Mouse (Mus musculus) heart, adult 2 months (tissue): ENCODE measurements at regions not wholly inside any gene's neighbourhood (a gene's known extent, or its start where the extent isn't known, plus 50 kb on each side); places are given as distances from the start of the nearest gene placed in this dataset.

ENCODE experiments used
- DNase-seq, 2 experiments: peaks; one replicate each; pipeline ENCODE4 v3.0.0; 2021
- H3K27ac ChIP-seq: fragments of 200-600 bp; 2 replicates; pipeline ENCODE4 v1.8.1; 2022
- H3K27me3 ChIP-seq: fragments of 200-500 bp; 2 replicates; pipeline ENCODE4 v1.6.1; 2012; ENCODE audit warnings: mild to moderate bottlenecking, low read length, inconsistent platforms, mixed read lengths; ENCODE audit not compliant: control insufficient read depth, insufficient read depth
- H3K36me3 ChIP-seq: fragments of 200-500 bp; 2 replicates; pipeline ENCODE4 v1.6.1; 2012; ENCODE audit warnings: low read length, inconsistent platforms; ENCODE audit not compliant: control insufficient read depth, insufficient read depth
- H3K4me1 ChIP-seq: fragments of 200-500 bp; 2 replicates; pipeline ENCODE4 v1.6.1; 2011; ENCODE audit warnings: low read length; ENCODE audit not compliant: control insufficient read depth, insufficient read depth
- H3K4me3 ChIP-seq: fragments of 200-600 bp; 2 replicates; pipeline ENCODE4 v1.8.1; 2022
- H3K79me2 ChIP-seq: fragments of 200-500 bp; replicated peaks from 2 replicates; pipeline ENCODE4 v1.6.1; 2012; ENCODE audit warnings: mild to moderate bottlenecking, inconsistent platforms, low read length, moderate library complexity, mixed read lengths; ENCODE audit not compliant: control insufficient read depth, insufficient read depth
- H3K9ac ChIP-seq: fragments of 200-500 bp; 2 replicates; pipeline ENCODE4 v1.6.1; 2012; ENCODE audit warnings: low read depth, mild to moderate bottlenecking, control low read depth, inconsistent platforms, low read length, mixed read lengths
- CTCF ChIP-seq: fragments of 200-600 bp; IDR thresholded peaks from 2 replicates; pipeline ENCODE4 v1.8.1; 2022; ENCODE audit warnings: antibody characterized with exemption, mild to moderate bottlenecking, moderate library complexity
- EP300 ChIP-seq: fragments of 200-500 bp; IDR thresholded peaks from 2 replicates; pipeline ENCODE4 v1.6.1; 2011; ENCODE audit warnings: low read depth, low read length, control low read depth; ENCODE audit not compliant: insufficient read depth
- POLR2A ChIP-seq: fragments of 200-500 bp; IDR thresholded peaks from 2 replicates; pipeline ENCODE4 v1.6.1; 2011; ENCODE audit warnings: mild to moderate bottlenecking, low read depth, low read length, control low read depth; ENCODE audit not compliant: insufficient read depth
- WGBS: fragments of 180-500 bp; shearing (Covaris S2); methylation state at CpG from one replicate; pipeline ENCODE4 v1.1.7; 2018; 5-methylcytosine and 5-hydroxymethylcytosine counted together
- intact Hi-C: fragments of 180-260 bp; cut with DNase I; formaldehyde crosslinking; loops from one replicate; pipeline ENCODE4 v1.15.1; 2025

DNA sequence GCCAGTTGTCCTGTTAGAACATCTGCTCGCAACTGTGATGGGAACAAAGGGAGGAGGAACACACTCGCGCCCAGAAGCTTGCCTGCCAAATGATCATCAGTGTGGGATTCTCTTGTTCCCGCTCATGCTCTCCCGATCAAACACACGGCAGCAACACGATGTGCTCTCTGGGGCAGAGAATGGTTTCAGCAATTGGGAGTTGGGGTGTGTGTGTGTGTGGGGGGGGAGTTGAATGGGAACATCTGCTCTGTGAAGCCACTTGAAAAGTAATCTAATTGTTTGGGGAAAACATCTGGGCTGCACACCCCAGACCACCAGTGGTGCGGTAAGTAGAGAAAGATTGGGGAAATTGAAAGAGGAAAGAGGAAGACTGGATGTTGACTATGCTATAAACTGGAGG, 117.7 kb upstream of the Igf1 start:
- TF ChIP-seq POLR2A (no peak), CTCF (no peak), EP300 (no peak)
- H3K9ac ChIP-seq = no peak overlapping the region
- H3K4me3 ChIP-seq = no peak overlapping the region
- no peaks in the 10 kb centered on the region for H3K36me3 ChIP-seq
- intact Hi-C loops = no loop called here
- H3K27ac ChIP-seq = no peak overlapping the region
- H3K79me2 ChIP-seq = no peaks in the 10 kb centered on the region
- H3K27me3 ChIP-seq = no peaks in the 10 kb centered on the region
- 71% methylated on average over 8 of the region's 8 CpGs for WGBS
- DNase-seq = peak; percentile 22 to 25
- no peaks in the 10 kb centered on the region for H3K4me1 ChIP-seq

DNA sequence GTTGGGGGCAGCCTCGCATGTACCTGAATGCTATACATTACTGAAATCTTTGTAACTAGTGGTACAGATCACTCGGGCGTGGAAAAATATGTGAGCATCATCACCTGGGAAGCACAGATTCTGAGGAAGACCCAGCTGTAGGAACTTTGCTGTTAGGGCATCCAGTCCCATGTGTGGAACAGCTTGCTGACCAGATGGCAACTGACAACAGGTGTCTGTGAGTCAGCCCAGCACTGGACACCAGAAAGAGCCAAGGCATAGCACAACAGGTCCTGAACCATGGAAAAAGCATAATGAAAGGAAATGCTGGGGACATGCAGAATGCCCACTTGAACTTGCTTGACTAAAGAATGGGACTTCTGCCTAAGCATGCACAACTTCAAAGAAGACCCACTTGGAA, 115.3 kb upstream of the Igf1 start:
- H3K4me1 ChIP-seq = no peaks in the 10 kb centered on the region
- intact Hi-C loops = no loop called here
- no peak for DNase-seq
- no peak overlapping the region for H3K4me3 ChIP-seq
- H3K36me3 ChIP-seq = no peaks in the 10 kb centered on the region
- no peaks in the 10 kb centered on the region for H3K27me3 ChIP-seq
- H3K27ac ChIP-seq = no peak overlapping the region
- TF ChIP-seq CTCF (no peak), POLR2A (no peak), EP300 (no peak)
- H3K9ac ChIP-seq = no peak overlapping the region
- H3K79me2 ChIP-seq = no peaks in the 10 kb centered on the region
- WGBS = 88% methylated on average over 3 of the region's 3 CpGs

DNA sequence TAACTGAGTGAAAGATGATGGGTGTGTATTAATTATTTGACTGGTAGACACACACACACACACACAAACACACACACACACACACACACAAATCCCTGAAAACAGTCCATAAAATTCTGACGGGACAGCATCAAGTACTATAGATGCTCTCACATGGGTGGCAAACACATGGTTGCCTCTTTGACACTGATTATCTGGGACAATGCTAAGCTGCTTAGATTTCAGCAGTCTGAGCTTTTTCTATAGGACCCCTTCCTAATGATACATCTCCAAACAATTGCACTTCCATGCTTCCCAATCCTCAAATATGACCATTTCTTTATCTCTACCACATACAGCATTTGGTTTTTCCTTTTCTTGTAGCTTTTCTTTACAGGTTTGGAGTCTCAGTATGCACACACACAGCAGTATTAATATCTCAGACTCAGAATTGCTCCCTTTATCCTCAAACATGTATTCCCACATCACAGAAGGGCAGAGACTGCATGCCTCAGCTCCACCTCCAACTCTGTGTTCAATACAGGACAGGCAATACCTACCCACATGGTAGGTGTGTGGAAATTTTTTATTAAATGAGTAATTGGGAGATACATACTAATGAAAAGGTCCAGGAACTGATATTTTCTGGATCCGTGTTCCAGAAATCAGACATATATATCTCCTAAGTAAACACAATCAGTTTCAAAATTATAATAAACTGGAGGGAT, 110.1 kb upstream of the Igf1 start:
- no peak overlapping the region for H3K9ac ChIP-seq
- no peak for TF ChIP-seq CTCF
- TF ChIP-seq EP300 = no peak
- TF ChIP-seq POLR2A = no peak
- no peaks in the 10 kb centered on the region for H3K27me3 ChIP-seq
- intact Hi-C loops = no loop called here
- no peaks in the 10 kb centered on the region for H3K4me1 ChIP-seq
- DNase-seq = no peak
- no peak overlapping the region for H3K4me3 ChIP-seq
- 93% methylated on average over 2 of the region's 2 CpGs for WGBS
- no peaks in the 10 kb centered on the region for H3K79me2 ChIP-seq
- H3K27ac ChIP-seq = no peak overlapping the region
- H3K36me3 ChIP-seq = no peaks in the 10 kb centered on the region

DNA sequence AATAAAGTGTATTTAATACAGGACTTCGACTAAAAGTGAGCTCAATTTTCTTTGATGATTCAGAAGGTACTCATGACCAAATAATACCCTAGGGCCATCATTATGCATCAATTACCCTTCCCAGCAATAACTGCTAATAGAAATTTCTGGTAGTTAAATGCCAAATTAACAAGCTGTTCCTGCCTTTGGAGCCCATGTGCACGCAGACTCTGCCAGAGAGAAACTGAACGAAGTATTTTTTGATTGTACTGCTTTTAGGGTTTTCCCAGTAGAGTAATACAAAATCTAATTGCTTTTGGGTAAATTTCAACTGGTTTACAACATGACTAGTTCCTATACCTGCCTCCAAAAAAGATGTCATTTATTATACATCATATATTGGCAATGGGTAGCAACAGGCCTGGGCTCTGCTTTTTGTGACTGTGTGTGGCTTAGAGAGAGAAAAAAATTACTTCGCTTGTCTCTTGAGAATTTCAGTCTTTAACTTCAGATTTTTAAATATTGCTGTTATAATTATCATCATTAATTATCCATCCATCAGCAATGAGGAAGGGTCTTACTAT, 109.4 kb upstream of the Igf1 start:
- no peak overlapping the region for H3K4me3 ChIP-seq
- TF ChIP-seq CTCF (no peak), EP300 (no peak), POLR2A (no peak)
- H3K4me1 ChIP-seq = no peaks in the 10 kb centered on the region
- no peaks in the 10 kb centered on the region for H3K36me3 ChIP-seq
- H3K27ac ChIP-seq = no peak overlapping the region
- WGBS = 87% methylated on average over 4 of the region's 4 CpGs
- no peak overlapping the region for H3K9ac ChIP-seq
- no peaks in the 10 kb centered on the region for H3K79me2 ChIP-seq
- DNase-seq = no peak
- no peaks in the 10 kb centered on the region for H3K27me3 ChIP-seq
- intact Hi-C loops = no loop called here

DNA sequence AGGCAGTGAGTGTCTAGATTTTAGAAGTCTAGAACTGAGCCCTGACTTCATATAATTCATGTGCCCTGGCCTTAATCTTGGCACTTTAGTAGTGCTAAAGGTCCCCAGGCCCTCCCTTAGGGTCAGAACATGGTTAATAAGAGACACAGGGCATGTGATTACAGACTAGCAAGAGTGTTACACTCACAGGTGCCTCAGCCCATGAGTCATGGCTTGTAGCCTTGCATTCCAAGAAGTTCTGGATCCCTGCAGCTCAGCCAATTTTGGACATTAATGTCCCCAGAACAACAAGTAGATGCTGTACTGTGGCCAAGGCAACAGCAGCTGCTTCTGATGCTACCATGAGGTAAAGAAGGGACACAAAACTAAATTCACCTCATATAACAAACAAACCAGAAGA, 107.7 kb upstream of the Igf1 start:
- no peaks in the 10 kb centered on the region for H3K79me2 ChIP-seq
- no peak overlapping the region for H3K9ac ChIP-seq
- no peaks in the 10 kb centered on the region for H3K27me3 ChIP-seq
- intact Hi-C loops = no loop called here
- H3K4me3 ChIP-seq = no peak overlapping the region
- H3K27ac ChIP-seq = no peak overlapping the region
- TF ChIP-seq CTCF (no peak), EP300 (no peak), POLR2A (no peak)
- peak in 1 of 2 experiments; percentile 5 for DNase-seq
- no peaks in the 10 kb centered on the region for H3K4me1 ChIP-seq
- no peaks in the 10 kb centered on the region for H3K36me3 ChIP-seq

DNA sequence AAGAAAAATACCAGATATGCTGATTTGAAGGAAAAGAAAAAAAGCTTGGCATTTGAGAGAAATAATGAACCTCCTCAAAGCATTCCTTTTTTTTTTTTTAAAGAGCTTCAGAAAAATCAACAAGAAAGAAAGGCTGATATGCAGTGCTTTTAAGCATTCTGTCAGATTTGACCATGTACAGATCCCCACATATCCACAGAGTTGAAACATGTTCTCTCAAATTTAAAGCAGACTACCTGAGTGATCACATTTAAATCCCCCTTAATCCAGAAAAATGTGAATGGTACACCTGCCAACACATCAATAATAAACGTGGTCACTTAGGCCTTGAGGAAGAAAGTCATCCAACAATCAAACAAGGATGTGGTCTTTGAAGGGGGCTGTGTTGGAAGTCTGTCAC, 107.1 kb upstream of the Igf1 start:
- intact Hi-C loops = no loop called here
- Histone ChIP-seq H3K9ac (no peak overlapping the region), H3K4me3 (no peak overlapping the region), H3K27ac (no peak overlapping the region), H3K36me3 (no peaks in the 10 kb centered on the region), H3K79me2 (no peaks in the 10 kb centered on the region), H3K27me3 (no peaks in the 10 kb centered on the region), H3K4me1 (no peaks in the 10 kb centered on the region)
- TF ChIP-seq POLR2A = no peak
- DNase-seq = no peak
- WGBS = 33% methylated on average over 1 of the region's 1 CpGs
